Mouse (Mus musculus) MEL (cell line): ENCODE measurements around the gene Paqr4. TPM values are rescaled to one million over a fixed set of nuclear protein-coding genes. Genes with fewer than 3 reads are reported as not detected.

Source experiments
- DNase-seq: peaks from one replicate; pipeline ENCODE4 v3.0.0; 2011; ENCODE audit warnings: low read depth, low spot score
- H3K27ac ChIP-seq: 2 replicates; pipeline ENCODE4 v1.5.1; 2012; ENCODE audit warnings: low read depth, mild to moderate bottlenecking, control low read depth, low read length, moderate library complexity; ENCODE audit not compliant: control insufficient read depth
- H3K27me3 ChIP-seq, 2 experiments: fragments of 150-350 bp in 1 of 2; sonication (generic) in 1 of 2; 2 replicates each; pipeline ENCODE4 v1.6.1; 2012; ENCODE audit warnings: low read length in 2 of 2, mild to moderate bottlenecking in 2 of 2, improper control_type of control experiment in 1 of 2, moderate library complexity in 1 of 2; ENCODE audit not compliant: insufficient read depth in 2 of 2, control insufficient read depth in 1 of 2
- H3K36me3 ChIP-seq, 2 experiments: 2 replicates each; pipeline ENCODE4 v1.6.1; 2012 to 2014; ENCODE audit warnings: low read length in 2 of 2, improper control_type of control experiment in 1 of 2, inconsistent platforms in 1 of 2, mild to moderate bottlenecking in 1 of 2; ENCODE audit not compliant: insufficient read depth in 2 of 2, control insufficient read depth in 1 of 2
- H3K4me1 ChIP-seq, 2 experiments: fragments of 150-350 bp in 1 of 2; sonication (generic) in 1 of 2; 2 replicates each; pipeline ENCODE4 v1.6.1; 2012; ENCODE audit warnings: low read length in 2 of 2, improper control_type of control experiment in 1 of 2, mild to moderate bottlenecking in 1 of 2; ENCODE audit not compliant: insufficient read depth in 2 of 2, control insufficient read depth in 1 of 2
- H3K4me3 ChIP-seq, 2 experiments: fragments of 150-350 bp in 1 of 2; sonication (generic) in 1 of 2; 2 replicates each; pipeline ENCODE4 v1.5.1; 2012; ENCODE audit warnings: low read depth in 2 of 2, low read length in 2 of 2, mild to moderate bottlenecking in 2 of 2, moderate library complexity in 2 of 2, control low read depth in 1 of 2, improper control_type of control experiment in 1 of 2; ENCODE audit not compliant: control insufficient read depth in 1 of 2, insufficient read depth in 1 of 2
- H3K79me2 ChIP-seq: 2 replicates; pipeline ENCODE4 v1.6.1; 2012; ENCODE audit warnings: mild to moderate bottlenecking, low read length, moderate library complexity; ENCODE audit not compliant: control insufficient read depth, poor library complexity, insufficient read depth
- H3K9ac ChIP-seq: 2 replicates; pipeline ENCODE4 v1.6.1; 2012; ENCODE audit warnings: low read depth, mild to moderate bottlenecking, control low read depth, low read length, moderate library complexity; ENCODE audit not compliant: control insufficient read depth, poor library complexity, severe bottlenecking
- H3K9me3 ChIP-seq: fragments of 150-350 bp; sonication (generic); replicated peaks from 2 replicates; pipeline ENCODE4 v1.6.1; 2012; ENCODE audit warnings: mild to moderate bottlenecking, low read length, improper control_type of control experiment, moderate library complexity; ENCODE audit not compliant: insufficient read depth
- BHLHE40 ChIP-seq: IDR thresholded peaks from 2 replicates; pipeline ENCODE4 v1.6.1; 2012; ENCODE audit warnings: low read depth, mild to moderate bottlenecking, inconsistent platforms, low read length, improper control_type of control experiment, borderline replicate concordance
- ELF1 ChIP-seq: IDR thresholded peaks from 2 replicates; pipeline ENCODE4 v1.6.1; 2014; ENCODE audit warnings: low read depth, mild to moderate bottlenecking, inconsistent platforms, low read length, improper control_type of control experiment, moderate library complexity
- GABPA ChIP-seq: IDR thresholded peaks from 2 replicates; pipeline ENCODE4 v1.6.1; 2012; ENCODE audit warnings: low read depth, mild to moderate bottlenecking, inconsistent platforms, low read length, improper control_type of control experiment, moderate library complexity
- MAX ChIP-seq: IDR thresholded peaks from 2 replicates; pipeline ENCODE4 v1.6.1; 2011; ENCODE audit warnings: low read length, improper control_type of control experiment
- MAZ ChIP-seq: IDR thresholded peaks from 2 replicates; pipeline ENCODE4 v1.6.1; 2012; ENCODE audit warnings: low read depth, mild to moderate bottlenecking, inconsistent platforms, low read length, improper control_type of control experiment
- MEF2A ChIP-seq: IDR thresholded peaks from 2 replicates; pipeline ENCODE4 v1.6.1; 2014; ENCODE audit warnings: low read depth, mild to moderate bottlenecking, inconsistent platforms, low read length, improper control_type of control experiment; ENCODE audit not compliant: poor library complexity, insufficient replicate concordance, severe bottlenecking; ENCODE audit errors: extremely low read depth
- NELFE ChIP-seq: IDR thresholded peaks from 2 replicates; pipeline ENCODE4 v1.6.1; 2011; ENCODE audit warnings: low read depth, low read length, improper control_type of control experiment
- NRF1 ChIP-seq: IDR thresholded peaks from 2 replicates; pipeline ENCODE4 v1.6.1; 2014; ENCODE audit warnings: low read depth, mild to moderate bottlenecking, inconsistent platforms, low read length, improper control_type of control experiment, moderate library complexity; ENCODE audit not compliant: poor library complexity, insufficient read depth, severe bottlenecking
- POLR2A ChIP-seq, 2 experiments: IDR thresholded peaks; 2 replicates each; pipeline ENCODE4 v1.6.1; 2011 to 2012; ENCODE audit warnings: low read length in 2 of 2, mild to moderate bottlenecking in 2 of 2, control low read depth in 1 of 2, improper control_type of control experiment in 1 of 2, low read depth in 1 of 2, moderate library complexity in 1 of 2; ENCODE audit not compliant: control insufficient read depth in 1 of 2, insufficient read depth in 1 of 2, poor library complexity in 1 of 2
- RAD21 ChIP-seq: IDR thresholded peaks from 2 replicates; pipeline ENCODE4 v1.6.1; 2011; ENCODE audit warnings: mild to moderate bottlenecking, low read depth, low read length, improper control_type of control experiment
- USF2 ChIP-seq, 2 experiments: IDR thresholded peaks; 2 replicates each; pipeline ENCODE4 v1.6.1; 2011 to 2012; ENCODE audit warnings: improper control_type of control experiment in 2 of 2, low read length in 2 of 2, borderline replicate concordance in 1 of 2, inconsistent platforms in 1 of 2, low read depth in 1 of 2, mild to moderate bottlenecking in 1 of 2; ENCODE audit not compliant: insufficient read depth in 1 of 2
- ZNF384 ChIP-seq: IDR thresholded peaks from 2 replicates; pipeline ENCODE4 v1.6.1; 2012; ENCODE audit warnings: low read depth, mild to moderate bottlenecking, inconsistent platforms, low read length, improper control_type of control experiment
- polyA plus RNA-seq, 2 experiments: library from polyadenylated mRNA; stranded (reverse) in 1 of 2; unstranded in 1 of 2; fragments of >175 nt in 1 of 2; fragments of >200 nt in 1 of 2; gene quantifications; 2 replicates each; pipeline versions ENCODE4 v1.2.1 to v1.2.4; 2012; ENCODE audit warnings: low replicate concordance in 2 of 2, low read depth in 1 of 2; ENCODE audit not compliant: insufficient read length in 2 of 2, insufficient read depth in 1 of 2, missing spikeins in 1 of 2
- total RNA-seq: library from RNA; depleted of rRNA; stranded (reverse); fragments of 300-350 nt; gene quantifications from 2 replicates; pipeline ENCODE4 v1.2.3, GENCODE M21; 2012

Gene Paqr4
- total and polyA plus RNA-seq, 3 experiments, result 6.5 to 10.7 TPM; not detected in 1

DNA sequence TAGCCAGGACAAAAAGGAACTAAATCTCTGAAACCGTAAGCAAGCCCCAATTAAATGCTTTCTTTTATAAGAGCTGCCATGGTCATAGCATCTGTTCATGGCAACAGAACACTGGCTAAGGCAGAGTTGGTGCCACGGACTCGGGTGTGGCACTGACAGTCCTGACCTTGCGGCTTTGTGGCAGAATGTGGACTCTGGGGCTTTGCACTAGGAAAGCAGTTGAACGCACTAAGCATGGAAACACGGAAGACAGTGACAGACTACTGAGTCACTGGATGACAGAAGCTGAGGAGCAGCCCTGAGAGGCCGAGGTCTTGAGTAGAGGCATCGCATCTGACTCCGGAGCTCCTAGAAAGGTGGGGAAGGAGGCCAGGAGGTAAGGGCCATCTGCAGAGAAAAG lies 16.9 kb upstream of the Paqr4 start (continued):
- TF ChIP-seq NRF1 (no peak), BHLHE40 (no peak), RAD21 (no peak), ZNF384 (no peak)

DNA sequence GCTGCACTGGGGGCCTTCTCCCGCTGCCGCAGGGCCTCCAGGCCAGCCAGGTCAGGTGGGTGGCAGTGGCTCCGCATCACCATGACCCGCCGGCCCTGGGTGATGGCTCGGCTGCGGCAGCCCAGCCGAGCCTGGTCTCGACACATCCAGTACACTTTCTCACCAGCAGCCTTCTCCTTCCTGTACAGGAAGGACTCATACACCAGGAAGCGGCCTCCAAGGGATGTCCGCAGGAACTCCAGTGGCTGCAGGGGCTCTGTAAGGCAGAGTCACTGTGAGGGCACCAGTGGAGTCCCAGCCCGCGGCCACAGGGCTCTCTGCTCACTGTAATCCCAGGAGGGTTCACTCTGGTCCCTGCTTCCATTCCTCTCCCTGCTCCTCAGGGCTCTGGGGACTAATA lies 15.0 kb upstream of the Paqr4 start:
- TF ChIP-seq MAX, result no peak
- no peak for TF ChIP-seq ZNF384
- TF ChIP-seq, all 39 proteins: peak for 0
- Histone ChIP-seq H3K27ac (no peak overlapping the region), H3K9me3 (no peaks in the 10 kb centered on the region), H3K4me3 (no peak overlapping the region), H3K9ac (no peak overlapping the region), H3K4me1 (no peaks in the 10 kb centered on the region), H3K79me2 (no peaks in the 10 kb centered on the region), H3K27me3 (no peaks in the 10 kb centered on the region), H3K36me3 (no peaks in the 10 kb centered on the region)
- no peak for DNase-seq

GRCm38 (mm10) chr17:23749400-23750191 lies 8.9 kb upstream of the Paqr4 start:
- peak overlapping the region; percentile 59 for H3K9ac ChIP-seq
- H3K4me3 ChIP-seq, result peak overlapping the region; percentile 55 to 69
- no peak for DNase-seq
- no peaks in the 10 kb centered on the region for H3K27me3 ChIP-seq
- no peaks in the 10 kb centered on the region for H3K9me3 ChIP-seq
- no peaks in the 10 kb centered on the region for H3K79me2 ChIP-seq
- TF ChIP-seq NELFE (no peak), POLR2A (IDR thresholded peaks at IDR 0.05; ENCODE audit: control insufficient read depth in 1 of 2, insufficient read depth in 1 of 2, low read depth in 1 of 2, low read length in 2 of 2, poor library complexity in 1 of 2) (no peak), GABPA (no peak), ELF1 (no peak), USF2 (IDR thresholded peaks at IDR 0.05; ENCODE audit: borderline replicate concordance in 1 of 2, insufficient read depth in 1 of 2, low read depth in 1 of 2, low read length in 2 of 2) (no peak), MEF2A (no peak), MAZ (no peak)
- TF ChIP-seq, all 39 proteins: peak for 0
- peaks cover 0 to 4% of the 10 kb centered on the region in 2 experiments; a peak in 2 of 4 replicates for H3K36me3 ChIP-seq
- no peak overlapping the region for H3K27ac ChIP-seq
- H3K4me1 ChIP-seq, result peaks cover 4 to 23% of the 10 kb centered on the region in 2 experiments; a peak in 3 of 4 replicates
